Mouse (Mus musculus) adrenal gland, adult 2 months (tissue): Measurements from ENCODE around the gene Gprc5d. TPM values are rescaled to one million over a fixed set of nuclear protein-coding genes. Genes with fewer than 3 reads are reported as not detected.

Experiments used
- DNase-seq: peaks from one replicate; pipeline ENCODE4 v3.0.0; 2021
- polyA plus RNA-seq: library from polyadenylated mRNA; depleted of rRNA; stranded (reverse); fragments of >200 nt; gene quantifications from 2 replicates; pipeline ENCODE4 v1.2.3, GENCODE M21; 2012; rRNA removed
- total RNA-seq, 2 experiments: library from RNA; stranded (reverse); gene quantifications; 2 replicates each; pipeline ENCODE4 v1.2.3; 2021

Gene Gprc5d
- total and polyA plus RNA-seq, 3 experiments, result not detected

DNA sequence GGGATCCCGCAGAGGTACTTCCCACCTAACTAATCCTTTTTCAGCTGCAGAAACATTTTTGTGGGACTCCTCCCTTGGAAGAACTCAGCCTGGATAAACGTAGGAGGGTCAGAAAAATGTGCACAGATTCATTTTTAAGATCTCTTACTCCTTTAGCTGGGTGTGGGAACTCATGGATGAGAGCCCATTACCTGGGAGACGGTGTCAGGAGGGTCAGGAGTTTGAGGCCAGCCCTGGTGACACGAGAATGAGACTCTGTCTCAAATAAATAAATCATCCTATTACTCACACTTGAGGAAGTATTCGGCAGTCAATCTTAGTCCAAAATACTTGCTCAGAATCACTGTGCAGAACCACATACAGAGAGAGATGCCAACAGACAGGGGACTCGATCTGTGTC lies 48.2 kb downstream of the Gprc5d start:
- no peak for DNase-seq

DNA sequence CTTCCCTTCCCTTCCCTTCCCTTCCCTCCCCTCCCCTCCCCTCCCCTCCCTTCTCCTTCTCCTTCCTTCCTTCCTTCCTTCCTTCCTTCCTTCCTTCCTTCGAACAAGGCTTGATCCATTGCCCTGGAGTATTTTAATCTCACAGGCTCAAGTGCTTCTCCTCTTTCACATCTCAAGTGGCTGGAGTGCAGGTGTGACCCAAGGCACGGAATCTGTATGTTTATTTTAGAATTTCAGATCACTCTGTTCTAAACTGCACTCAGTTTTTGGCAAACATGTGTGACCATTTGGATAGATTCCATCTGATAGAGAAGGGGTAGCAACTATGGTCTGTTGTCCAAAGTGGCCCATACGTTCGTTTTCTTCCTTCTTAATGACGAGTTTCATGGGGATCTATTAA lies 49.9 kb downstream of the Gprc5d start:
- no peak for DNase-seq

DNA sequence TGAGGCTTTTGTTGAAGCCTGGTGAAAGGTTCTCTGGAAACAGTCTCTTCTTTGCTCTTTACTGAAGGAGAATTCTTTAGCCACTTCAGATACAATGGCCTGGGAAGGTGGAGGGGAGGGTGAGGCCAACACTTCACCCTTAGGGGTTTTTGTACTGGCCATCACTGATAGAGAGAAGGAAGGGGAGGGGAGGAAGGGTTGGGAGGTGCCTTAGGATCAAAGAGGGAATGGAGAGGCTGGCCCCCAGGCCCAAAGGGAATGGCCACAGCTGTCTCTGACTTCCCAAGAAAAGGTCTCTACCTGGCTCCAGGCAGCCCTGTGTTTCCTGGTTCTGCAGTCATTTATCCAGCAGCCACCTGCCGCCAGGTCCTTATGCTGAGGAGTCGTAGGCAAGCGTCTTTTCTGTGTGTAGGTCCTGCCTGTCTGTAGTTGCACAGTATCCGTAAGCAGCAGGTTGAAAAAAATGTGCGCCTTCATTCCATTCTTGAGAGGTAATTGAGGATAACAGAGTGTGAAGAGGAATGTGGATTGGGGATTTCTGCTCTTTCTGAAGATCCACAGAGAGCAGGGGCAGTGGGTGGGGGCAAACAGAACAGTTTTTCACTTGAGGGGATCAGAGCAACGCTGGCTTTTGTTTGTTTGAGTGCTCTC lies 51.2 kb downstream of the Gprc5d start:
- DNase-seq, result no peak

DNA sequence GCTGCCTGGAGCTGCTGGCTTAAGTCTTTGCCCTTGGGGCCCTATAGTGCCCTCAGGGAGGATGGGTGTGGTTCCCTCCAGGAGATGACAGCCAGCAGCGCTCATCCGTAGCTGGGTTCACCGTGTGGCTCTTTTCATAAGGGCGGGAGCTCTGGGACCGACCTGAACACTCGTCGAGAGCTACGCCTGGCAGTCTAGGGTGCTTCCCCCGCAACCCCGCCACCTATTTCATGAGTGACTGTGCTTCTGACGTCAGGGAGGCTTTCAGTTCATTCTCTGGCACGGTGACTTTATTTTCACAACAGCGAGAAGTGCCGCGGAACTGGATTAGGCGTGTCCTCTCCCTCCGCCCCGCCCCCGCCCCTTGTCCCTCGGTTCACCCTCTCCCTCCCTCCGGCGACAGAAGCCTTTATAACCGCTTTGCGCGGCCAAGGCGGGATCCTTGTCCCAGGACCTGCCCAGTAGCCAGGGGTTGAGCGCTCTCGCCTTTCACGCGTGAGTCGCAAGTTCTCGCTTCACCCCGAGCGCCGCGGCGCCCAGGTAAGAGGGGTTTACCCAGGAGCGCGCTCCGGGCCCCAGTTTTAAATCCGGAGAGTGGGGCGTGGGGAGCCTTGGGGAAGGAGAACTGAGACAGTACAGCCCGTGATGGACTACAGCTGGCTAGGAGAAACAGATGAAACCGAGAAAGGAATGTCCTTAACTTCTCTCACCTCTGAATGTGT lies 52.7 kb downstream of the Gprc5d start, which contains the start of gene Gprc5a:
TSS of gene Gprc5a (plus strand) at position 416 of the 722 bp plus-strand sequence.
- DNase-seq, result peak; percentile 54

DNA sequence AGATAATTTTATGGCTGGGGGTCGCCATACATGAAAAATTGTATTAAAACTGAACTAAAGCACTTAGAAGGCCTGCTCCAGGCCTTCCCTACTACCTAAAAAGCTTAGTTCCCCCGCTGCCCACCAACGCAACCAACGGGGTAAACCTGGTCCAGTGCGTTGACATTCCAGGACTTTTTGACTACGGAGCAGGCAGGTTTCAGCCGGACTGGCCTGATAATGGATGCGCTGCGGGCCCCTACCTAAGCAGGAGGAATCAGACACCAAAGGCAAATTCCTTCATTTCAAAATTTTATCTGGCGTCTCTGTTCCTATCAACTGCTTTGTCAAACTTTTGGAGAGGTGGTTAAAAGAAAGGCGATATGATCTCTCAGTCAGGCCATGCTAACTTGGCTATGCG lies 53.5 kb downstream of the Gprc5d start:
- DNase-seq, result no peak

DNA sequence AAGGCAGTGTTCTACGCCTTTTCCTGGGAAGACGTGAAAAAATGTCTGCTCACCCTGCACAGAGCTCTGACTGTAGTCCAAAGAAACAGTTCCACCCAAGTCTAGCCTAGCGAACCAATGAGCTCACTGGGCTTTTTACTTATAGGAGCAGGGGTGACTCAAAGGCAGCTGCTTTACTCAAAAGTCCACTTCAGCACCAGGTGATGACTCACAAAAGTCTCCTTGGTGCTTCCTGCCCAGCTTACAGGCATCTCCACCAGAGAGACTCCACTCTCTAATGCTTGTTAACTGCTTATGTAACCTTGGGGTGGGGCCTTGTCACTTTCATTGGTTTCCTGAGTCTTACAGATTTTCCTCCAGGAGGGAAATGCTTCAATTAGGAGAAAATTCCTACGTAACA lies 57.4 kb downstream of the Gprc5d start:
- no peak for DNase-seq

Other genes with a start within 250 kb of the Gprc5d start
- 1 to 10 TPM; 5.2 to 8.6 TPM for gene Gpr19, start 219.7 kb downstream of the Gprc5d start, total RNA-seq
- 9.6 and 9.9 TPM in 2 replicates for gene Gpr19, start 219.7 kb downstream of the Gprc5d start, polyA plus RNA-seq
- 10 to 100 TPM; 41.5 to 42.2 TPM for gene Cdkn1b, start 197.9 kb downstream of the Gprc5d start, total RNA-seq
- 24.5 and 31.9 TPM in 2 replicates for gene Cdkn1b, start 197.9 kb downstream of the Gprc5d start, polyA plus RNA-seq
- gene Apold1, start 136.6 kb downstream of the Gprc5d start, total RNA-seq, result 1 to 10 TPM; 3.9 to 4.7 TPM
- gene Apold1, start 136.6 kb downstream of the Gprc5d start, polyA plus RNA-seq, result 2.0 TPM in 2 replicates
- 10 to 100 TPM; 57.9 to 61.4 TPM for gene Ddx47, start 106.7 kb downstream of the Gprc5d start, total RNA-seq
- 21.7 and 23.0 TPM in 2 replicates for gene Ddx47, start 106.7 kb downstream of the Gprc5d start, polyA plus RNA-seq
- gene Gprc5a, start 52.6 kb downstream of the Gprc5d start, total RNA-seq, result 1 to 10 TPM in 1 of 2 experiments, under 1 TPM in 1; 0.55 to 1.0 TPM
- gene Gprc5a, start 52.6 kb downstream of the Gprc5d start, polyA plus RNA-seq, result 0.18 and 0.27 TPM in 2 replicates
- 10 to 100 TPM; 13.8 to 31.3 TPM for gene Fam234b, start 79.7 kb upstream of the Gprc5d start, total RNA-seq
- gene Fam234b, start 79.7 kb upstream of the Gprc5d start, polyA plus RNA-seq, result 14.0 and 21.0 TPM in 2 replicates
- 10 to 100 TPM; 18.0 to 27.6 TPM for gene Hebp1, start 79.7 kb upstream of the Gprc5d start, total RNA-seq
- gene Hebp1, start 79.7 kb upstream of the Gprc5d start, polyA plus RNA-seq, result 9.5 and 13.4 TPM in 2 replicates
- gene Gsg1, start 136.1 kb upstream of the Gprc5d start, total RNA-seq, result not detected
- gene Gsg1, start 136.1 kb upstream of the Gprc5d start, polyA plus RNA-seq, result 0.18 TPM in 1 of 2 replicates, not detected in the other
- gene Pbp2, start 192.1 kb upstream of the Gprc5d start, total RNA-seq, result not detected
- gene Pbp2, start 192.1 kb upstream of the Gprc5d start, polyA plus RNA-seq, result not detected in 2 replicates
- 10 to 100 TPM; 24.5 to 42.8 TPM for gene Emp1, start 244.3 kb upstream of the Gprc5d start, total RNA-seq
- gene Emp1, start 244.3 kb upstream of the Gprc5d start, polyA plus RNA-seq, result 22.8 and 25.8 TPM in 2 replicates